Mouse (Mus musculus) forebrain, embryonic 11.5 days (tissue): Measurements from ENCODE around the gene Fam213a. TPM values are rescaled to one million over a fixed set of nuclear protein-coding genes. Genes with fewer than 3 reads are reported as not detected.

Experiments used
- ATAC-seq: fragments of 200-750 bp; cut with Nextera tagmentation; replicated peaks from 2 replicates; pipeline ENCODE4 v1.8.0; 2017; ENCODE audit warnings: moderate TSS enrichment; ENCODE audit not compliant: low FRiP score
- DNase-seq: peaks from one replicate; pipeline ENCODE4 v3.0.0-alpha.2; 2017; ENCODE audit warnings: low spot score
- H3K27ac ChIP-seq: fragments of 300-500 bp; sonication (generic); 2 replicates; pipeline ENCODE4 v1.5.1; 2014; ENCODE audit warnings: low read depth, low read length
- H3K27me3 ChIP-seq: fragments of 300-500 bp; sonication (generic); 2 replicates; pipeline ENCODE4 v1.6.1; 2014; ENCODE audit warnings: mild to moderate bottlenecking, low read length, mixed read lengths; ENCODE audit not compliant: control insufficient read depth, insufficient read depth
- H3K36me3 ChIP-seq: fragments of 300-500 bp; sonication (generic); 2 replicates; pipeline ENCODE4 v1.6.1; 2014; ENCODE audit warnings: mild to moderate bottlenecking, low read length, moderate library complexity, mixed read lengths; ENCODE audit not compliant: control insufficient read depth, insufficient read depth
- H3K4me1 ChIP-seq: fragments of 300-500 bp; sonication (generic); replicated peaks from 2 replicates; pipeline ENCODE4 v1.6.1; 2014; ENCODE audit warnings: low read length, mixed read lengths; ENCODE audit not compliant: control insufficient read depth, insufficient read depth
- H3K4me2 ChIP-seq: fragments of 300-500 bp; sonication (generic); 2 replicates; pipeline ENCODE4 v1.6.1; 2014; ENCODE audit warnings: low read depth, mild to moderate bottlenecking, low read length, moderate library complexity, mixed read lengths; ENCODE audit not compliant: severe bottlenecking
- H3K4me3 ChIP-seq: fragments of 300-500 bp; sonication (generic); 2 replicates; pipeline ENCODE4 v1.5.1; 2014; ENCODE audit warnings: low read depth, low read length
- H3K9ac ChIP-seq: fragments of 300-500 bp; sonication (generic); 2 replicates; pipeline ENCODE4 v1.6.1; 2014; ENCODE audit warnings: low read length
- H3K9me3 ChIP-seq: fragments of 300-500 bp; sonication (generic); 2 replicates; pipeline ENCODE4 v1.6.1; 2016; ENCODE audit warnings: low read length, mixed read lengths; ENCODE audit not compliant: control insufficient read depth
- WGBS: fragments of 180-500 bp; shearing (Covaris S2); extraction: QIAGEN DNeasy Blood & Tissue Kit; methylation state at CpG from one replicate; pipeline ENCODE4 v1.1.7; 2014; 5-methylcytosine and 5-hydroxymethylcytosine counted together
- polyA plus RNA-seq: library from polyadenylated mRNA; unstranded; fragments of >200 nt; fragmentation: Nextera tagmentation; extraction: Ambion mirVana; gene quantifications from 2 replicates; pipeline ENCODE4 v1.2.1, GENCODE M21; 2014

The Fam213a gene
- polyA plus RNA-seq, 1 experiment from 2014 or later, result 57.9 TPM

- 2% methylated on average over 6 of the region's 6 CpGs for WGBS
- H3K27ac ChIP-seq, result no peak overlapping the region; the same call in 1 of the 2 replicates
- H3K9ac ChIP-seq, result peak overlapping the region; percentile 47
- peaks cover 23% of the 10 kb centered on the region for H3K4me1 ChIP-seq
- H3K27me3 ChIP-seq, result no peaks in the 10 kb centered on the region
- H3K9me3 ChIP-seq, result no peaks in the 10 kb centered on the region
- peak overlapping the region; percentile 87 for H3K4me3 ChIP-seq
- H3K36me3 ChIP-seq, result no peaks in the 10 kb centered on the region
- no peak for ATAC-seq
- H3K4me2 ChIP-seq, result peak overlapping the region; percentile 52
- DNase-seq, result peak; percentile 59
These were observed 46.0 kb downstream of the Fam213a start for GRCm38 (mm10) chr14:40967598-40967900.

GRCm38 (mm10) chr14:40966862-40967597, 46.6 kb downstream of the Fam213a start:
- H3K27me3 ChIP-seq, result no peaks in the 10 kb centered on the region
- peak; percentile 99 for DNase-seq
- H3K27ac ChIP-seq, result peak overlapping the region; percentile 53; the same call in 1 of the 2 replicates
- H3K9ac ChIP-seq, result peak overlapping the region; percentile 92
- under 1% methylated on average over 41 of the region's 62 CpGs for WGBS
- H3K9me3 ChIP-seq, result no peaks in the 10 kb centered on the region
- H3K4me2 ChIP-seq, result peak overlapping the region; percentile 64
- ATAC-seq, result peak; percentile 90
- peaks cover 27% of the 10 kb centered on the region for H3K4me1 ChIP-seq
- H3K36me3 ChIP-seq, result no peaks in the 10 kb centered on the region
- H3K4me3 ChIP-seq, result peak overlapping the region; percentile 87

GRCm38 (mm10) chr14:40966392-40966861, 47.2 kb downstream of the Fam213a start, which contains the start of gene Tspan14:
Tspan14 (minus strand) TSS chr14:40966807.
- ATAC-seq (no peak), DNase-seq (no peak)
- Histone ChIP-seq H3K9ac (peak within 1 kb of the TSS; percentile 92), H3K36me3 (no peaks in the 10 kb centered on the region), H3K4me2 (peak within 1 kb of the TSS; percentile 64), H3K4me3 (peak within 1 kb of the TSS; percentile 87), H3K4me1 (peaks cover 27% of the 10 kb centered on the region), H3K27me3 (no peaks in the 10 kb centered on the region), H3K9me3 (no peaks in the 10 kb centered on the region), H3K27ac (peak within 1 kb of the TSS; percentile 53; the same call in 1 of the 2 replicates)
- WGBS, result under 1% methylated on average over 38 of the region's 54 CpGs

GRCm38 (mm10) chr14:40965507-40966356, 47.9 kb downstream of the Fam213a start:
- Histone ChIP-seq H3K27me3 (no peaks in the 10 kb centered on the region), H3K9ac (peak overlapping the region; percentile 92), H3K27ac (peak overlapping the region; percentile 53; the same call in 1 of the 2 replicates), H3K9me3 (no peaks in the 10 kb centered on the region), H3K36me3 (no peaks in the 10 kb centered on the region), H3K4me1 (peaks cover 27% of the 10 kb centered on the region), H3K4me2 (peak overlapping the region; percentile 64), H3K4me3 (peak overlapping the region; percentile 87)
- ATAC-seq, result no peak
- no peak for DNase-seq
- WGBS, result 0% methylated on average over 15 of the region's 15 CpGs

GRCm38 (mm10) chr14:40964881-40965280, 48.7 kb downstream of the Fam213a start:
- Histone ChIP-seq H3K27me3 (no peaks in the 10 kb centered on the region), H3K27ac (no peak overlapping the region), H3K9me3 (no peaks in the 10 kb centered on the region), H3K4me1 (peaks cover 28% of the 10 kb centered on the region), H3K36me3 (no peaks in the 10 kb centered on the region), H3K9ac (no peak overlapping the region), H3K4me3 (peak overlapping the region; percentile 87), H3K4me2 (peak overlapping the region; percentile 64)
- ATAC-seq, result no peak
- no peak for DNase-seq

GRCm38 (mm10) chr14:40964214-40964610, 49.4 kb downstream of the Fam213a start:
- Histone ChIP-seq H3K36me3 (no peaks in the 10 kb centered on the region), H3K9me3 (no peaks in the 10 kb centered on the region), H3K4me2 (no peak overlapping the region), H3K9ac (no peak overlapping the region), H3K4me1 (peaks cover 32% of the 10 kb centered on the region), H3K27ac (no peak overlapping the region), H3K27me3 (no peaks in the 10 kb centered on the region), H3K4me3 (no peak overlapping the region)
- ATAC-seq, result no peak
- WGBS, result 89% methylated on average over 3 of the region's 3 CpGs
- no peak for DNase-seq

- no peaks in the 10 kb centered on the region for H3K9me3 ChIP-seq
- H3K36me3 ChIP-seq, result no peaks in the 10 kb centered on the region
- peaks cover 37% of the 10 kb centered on the region for H3K4me1 ChIP-seq
- H3K9ac ChIP-seq, result no peak overlapping the region
- WGBS, result 82% methylated on average over 3 of the region's 3 CpGs
- ATAC-seq, result no peak
- no peak overlapping the region for H3K27ac ChIP-seq
- H3K4me2 ChIP-seq, result no peak overlapping the region
- no peak for DNase-seq
- H3K27me3 ChIP-seq, result no peaks in the 10 kb centered on the region
- no peak overlapping the region for H3K4me3 ChIP-seq
These were observed 49.9 kb downstream of the Fam213a start for GRCm38 (mm10) chr14:40963501-40964213.
